Mouse (Mus musculus): ENCODE data around the gene Nxph4.

The Nxph4 gene

GRCm38 (mm10) chr10:127515983-127516459 lies 18.3 kb downstream of the Nxph4 start:
- no peak for DNase-seq (ENCODE audit: low spot score in 2 of 2)

DNA sequence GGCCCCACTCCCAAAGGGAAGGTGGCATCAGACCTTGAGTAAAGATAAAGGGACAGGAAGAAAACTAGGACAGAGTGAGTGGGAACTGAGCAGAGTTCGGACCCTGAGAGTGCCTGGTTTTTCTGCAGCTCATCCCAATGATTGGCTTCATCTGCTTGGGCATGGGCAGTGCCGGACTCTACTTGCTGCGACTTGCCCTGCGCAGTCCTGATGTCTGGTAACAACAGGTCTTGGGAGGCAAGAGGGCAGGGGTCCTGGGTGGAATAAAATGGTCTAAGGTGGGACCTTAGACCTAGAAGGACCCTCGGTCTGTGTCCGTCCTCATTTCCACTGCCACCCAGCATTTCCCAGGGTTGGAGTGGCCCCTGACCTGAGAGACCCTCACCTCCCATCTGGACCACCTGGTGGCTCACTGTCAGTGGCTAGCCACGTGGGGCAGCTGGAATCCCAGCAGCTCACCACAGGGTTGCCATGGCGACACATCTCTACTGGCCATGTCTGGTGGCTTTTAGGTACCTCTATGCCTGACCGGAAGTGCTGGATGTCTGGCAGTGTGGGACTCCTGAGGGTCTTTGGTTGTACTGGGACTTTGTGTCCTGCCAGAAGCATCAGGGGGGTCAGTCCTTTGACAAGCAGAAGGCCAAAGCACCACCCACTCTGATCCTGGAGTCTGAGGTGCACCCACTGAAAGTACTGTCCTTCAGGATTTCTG lies 18.9 kb downstream of the Nxph4 start:
- DNase-seq (ENCODE audit: low spot score in 2 of 2) = no peak

GRCm38 (mm10) chr10:127514764-127515163 lies 19.6 kb downstream of the Nxph4 start, which contains the start of gene Ndufa4l2:
Ndufa4l2 (plus strand) TSS chr10:127514967.
- DNase-seq (ENCODE audit: low spot score in 2 of 2) = no peak

DNA sequence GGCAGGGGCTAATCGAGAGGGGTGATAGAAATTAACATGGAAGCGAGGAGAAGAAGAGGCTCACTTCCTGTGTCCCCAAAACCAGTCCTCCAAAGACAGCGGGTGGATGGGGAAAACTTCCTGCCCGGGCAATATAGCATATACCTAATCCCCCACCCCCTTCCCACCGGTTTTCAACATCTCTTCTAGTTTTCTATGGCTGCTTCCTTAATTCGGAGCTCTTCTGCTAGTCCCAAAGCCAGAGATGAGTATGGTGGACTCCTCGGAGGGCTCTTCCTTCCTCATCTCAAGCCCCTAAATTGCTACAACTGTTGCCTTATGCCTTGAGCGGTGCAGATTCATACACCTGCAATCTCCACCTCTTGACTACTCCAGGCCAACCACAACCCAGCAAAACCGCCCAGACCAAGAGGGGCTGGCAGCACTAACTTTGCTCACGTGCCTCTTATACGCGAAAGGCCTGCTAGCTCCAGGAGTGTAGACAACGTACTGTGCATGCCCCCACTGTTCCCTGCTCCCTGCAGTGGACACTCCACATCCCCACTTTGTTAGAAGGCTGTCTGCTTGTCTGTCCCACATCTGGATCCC lies 20.2 kb downstream of the Nxph4 start:
- DNase-seq (ENCODE audit: low spot score in 2 of 2) = no peak

DNA sequence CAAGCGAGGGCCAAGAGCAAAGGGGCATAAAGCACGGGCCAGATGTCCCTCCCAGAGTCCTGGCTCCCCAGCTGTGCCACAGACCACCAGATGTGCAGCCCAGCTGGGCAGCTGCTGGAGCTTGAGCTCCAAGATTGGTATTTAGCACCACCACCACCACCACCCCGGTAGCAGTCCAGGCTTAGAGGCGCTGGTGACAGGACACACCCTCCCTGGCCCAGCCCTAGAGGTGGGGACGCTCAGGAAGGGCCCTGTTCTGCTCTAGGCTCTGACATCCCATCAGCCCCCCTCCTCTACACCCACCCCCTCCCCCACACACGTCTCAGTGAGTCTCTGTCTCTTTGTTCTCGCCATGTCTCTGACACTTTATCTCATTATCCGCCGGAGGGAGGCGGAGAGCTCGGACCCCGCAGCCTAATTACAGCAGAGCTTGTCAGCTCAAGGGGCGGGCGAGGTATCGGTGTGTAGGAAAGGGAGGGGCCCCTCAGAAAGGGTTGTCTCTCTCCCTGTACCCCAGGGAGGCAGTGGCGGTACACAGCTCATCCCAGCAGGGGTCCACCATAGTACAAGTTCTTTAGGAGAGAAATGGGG lies 20.8 kb downstream of the Nxph4 start:
- no peak for DNase-seq (ENCODE audit: low spot score in 2 of 2)

DNA sequence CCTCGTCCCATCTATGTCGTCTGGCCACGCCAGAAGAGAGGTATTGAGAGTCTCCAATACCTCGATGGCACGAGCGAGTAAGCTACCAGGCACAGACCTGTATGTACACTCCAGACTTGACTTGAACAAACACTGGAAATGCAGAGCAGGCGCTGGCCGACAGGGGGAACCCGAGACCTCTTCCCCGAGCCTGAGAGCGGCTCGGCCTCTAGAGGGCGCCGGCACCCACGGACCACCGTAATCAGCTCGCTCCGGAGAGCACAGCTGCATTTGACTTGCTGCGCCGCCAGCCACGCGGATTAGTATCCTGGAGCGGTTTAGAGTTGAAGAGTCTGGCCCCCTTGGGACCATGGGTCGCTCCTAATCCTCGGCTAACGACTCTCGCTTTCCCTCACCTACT lies 21.5 kb downstream of the Nxph4 start:
- peak; percentile 97 to 98 for DNase-seq (ENCODE audit: low spot score in 2 of 2)

DNA sequence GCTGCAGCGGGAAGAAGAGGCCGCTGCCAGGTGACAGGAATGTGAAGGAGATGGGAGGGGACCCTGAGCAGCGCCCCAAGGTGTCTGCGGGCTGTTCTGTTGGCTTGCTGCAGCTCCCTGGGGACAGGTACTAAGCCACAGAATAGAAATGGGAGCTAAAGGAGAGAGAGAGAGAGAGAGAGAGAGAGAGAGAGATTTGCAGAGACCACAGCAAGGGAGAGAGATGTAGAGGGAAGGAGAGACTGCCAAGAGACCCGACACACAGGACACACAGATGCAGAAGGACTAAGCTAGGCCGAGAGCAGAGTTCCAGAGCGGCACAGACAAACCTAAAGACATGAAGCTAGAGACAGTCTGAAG lies 22.1 kb downstream of the Nxph4 start:
- DNase-seq (ENCODE audit: low spot score in 2 of 2) = no peak

- peak; percentile 83 to 91 for DNase-seq (ENCODE audit: low spot score in 2 of 2)
Measured at GRCm38 (mm10) chr10:127511634-127512306, 22.6 kb downstream of the Nxph4 start.

- no peak for DNase-seq (ENCODE audit: low spot score in 2 of 2)
Measured at GRCm38 (mm10) chr10:127510895-127511617, 23.3 kb downstream of the Nxph4 start.

GRCm38 (mm10) chr10:127509837-127510701 lies 24.3 kb downstream of the Nxph4 start:
- no peak for DNase-seq (ENCODE audit: low spot score in 2 of 2)

DNA sequence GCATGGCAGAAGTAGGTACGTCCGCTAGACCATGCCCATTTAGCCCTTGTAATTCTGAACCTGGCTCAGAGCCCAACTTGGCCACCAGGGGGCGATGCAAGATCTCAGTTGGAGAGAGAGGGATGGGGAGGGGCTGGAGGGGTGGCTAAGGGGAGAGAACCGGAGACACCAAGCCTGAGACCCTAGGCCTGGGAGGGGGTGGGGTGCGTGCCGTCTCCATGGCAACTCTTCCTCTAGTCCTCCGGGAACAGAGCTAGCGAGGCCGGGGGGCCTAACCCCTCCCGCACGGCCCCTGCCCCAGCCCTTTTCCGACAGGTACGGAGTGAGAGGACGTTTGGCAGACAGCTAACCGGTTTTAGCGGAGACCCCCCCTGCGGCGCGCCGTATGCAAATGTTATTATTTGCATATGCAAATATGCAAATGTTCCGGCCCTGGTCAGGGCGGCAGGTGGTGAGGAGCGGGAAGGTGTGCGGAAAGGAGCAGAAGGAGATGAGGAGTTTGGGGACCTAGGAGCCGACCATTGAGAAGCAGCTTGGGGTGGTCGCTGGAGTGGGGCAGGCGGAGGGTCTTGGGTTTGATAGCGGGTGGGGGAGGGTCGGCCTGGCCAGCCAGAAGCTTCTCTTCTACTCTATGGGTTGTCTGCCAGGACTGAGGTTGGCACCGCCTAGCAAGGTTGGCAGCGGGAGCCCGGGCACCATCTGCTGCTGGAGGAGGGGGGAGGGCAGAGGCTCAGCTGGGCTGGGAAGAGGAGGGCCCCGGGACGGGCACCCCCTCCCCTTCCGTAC lies 25.1 kb downstream of the Nxph4 start:
- DNase-seq (ENCODE audit: low spot score in 2 of 2) = peak; percentile 79 to 84

- peak; percentile 71 to 78 for DNase-seq (ENCODE audit: low spot score in 2 of 2)
Measured at GRCm38 (mm10) chr10:127508239-127508638, 26.1 kb downstream of the Nxph4 start.

DNA sequence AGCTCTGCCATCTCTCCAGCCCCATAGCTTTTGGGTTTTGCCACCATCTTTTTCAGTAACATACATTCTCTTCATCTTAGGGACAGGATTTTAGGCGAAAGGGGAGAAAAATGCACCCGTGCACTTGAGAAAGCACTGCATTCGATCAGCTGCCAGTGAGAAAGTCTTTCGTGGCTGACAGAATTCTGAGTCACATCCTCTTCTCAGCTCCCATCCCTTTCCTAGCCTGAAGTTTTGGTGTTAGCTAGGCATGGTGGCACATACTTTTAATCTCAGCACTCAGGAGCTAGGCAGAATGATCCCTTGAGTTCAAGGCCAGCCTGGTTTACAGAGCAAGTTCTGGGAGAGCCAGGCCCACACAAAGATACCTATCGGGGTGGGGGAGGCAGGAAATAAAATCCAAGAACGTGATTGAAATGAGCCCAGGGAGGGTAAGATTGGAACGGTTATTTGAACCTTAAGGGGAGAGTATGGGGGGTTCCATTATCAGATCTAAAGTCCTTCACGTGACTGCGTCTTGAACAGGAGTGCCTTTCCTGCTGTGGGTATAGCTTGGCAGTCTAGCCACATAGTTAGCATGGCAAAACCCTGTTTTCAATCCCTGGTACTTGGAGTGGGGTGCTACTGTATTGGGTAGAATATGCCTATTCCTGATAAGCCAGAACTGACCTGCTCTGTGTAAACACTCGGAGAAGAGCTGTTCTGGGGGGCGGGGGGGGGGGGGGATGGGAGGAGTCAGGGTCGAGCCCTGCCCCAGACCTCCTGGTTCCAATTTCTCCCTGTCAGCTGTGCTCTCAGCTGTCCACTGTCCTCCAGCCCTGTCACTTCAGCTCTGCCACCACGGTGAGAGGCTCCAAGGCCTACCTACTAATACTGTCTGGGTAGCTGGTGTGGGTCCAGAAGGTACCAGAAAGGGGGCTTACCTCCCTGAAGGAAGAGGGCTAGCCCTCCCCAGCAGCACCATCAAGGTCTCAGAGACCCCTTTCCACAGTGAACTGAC lies 33.2 kb downstream of the Nxph4 start, which contains the start of gene Stac3:
Stac3 (plus strand) TSS at position 793 of the 1,000 bp plus-strand sequence.
- DNase-seq (ENCODE audit: low spot score in 2 of 2) = no peak

GRCm38 (mm10) chr10:127500042-127500441 lies 34.3 kb downstream of the Nxph4 start:
- DNase-seq (ENCODE audit: low spot score in 2 of 2) = no peak

GRCm38 (mm10) chr10:127499516-127499915 lies 34.8 kb downstream of the Nxph4 start:
- DNase-seq (ENCODE audit: low spot score in 2 of 2) = no peak

GRCm38 (mm10) chr10:127496156-127496555 lies 38.2 kb downstream of the Nxph4 start:
- no peak for DNase-seq (ENCODE audit: low spot score in 2 of 2)

- DNase-seq (ENCODE audit: low spot score in 2 of 2) = no peak
Measured at GRCm38 (mm10) chr10:127492118-127492517, 42.2 kb downstream of the Nxph4 start.

GRCm38 (mm10) chr10:127491128-127491512 lies 43.2 kb downstream of the Nxph4 start:
- DNase-seq (ENCODE audit: low spot score in 2 of 2) = no peak

Measured in frontal cortex, postnatal 36 days (tissue).